Mouse (Mus musculus) lung, embryonic 14.5 days (tissue): ENCODE measurements around the gene Ecpas. TPM values are rescaled to one million over a fixed set of nuclear protein-coding genes. Genes with fewer than 3 reads are reported as not detected.
A peak's percentile ranks its signal among the peaks of the same experiment; 100 is the strongest.

Source experiments
- ATAC-seq: fragments of 200-750 bp; cut with Nextera tagmentation; 2 replicates; pipeline ENCODE4 v1.8.0; 2017; ENCODE audit warnings: mild to moderate bottlenecking, moderate TSS enrichment, moderate library complexity; ENCODE audit not compliant: insufficient read depth
- DNase-seq: peaks from one replicate; pipeline ENCODE4 v3.0.0-alpha.2; 2015
- H3K27ac ChIP-seq: fragments of 300-500 bp; sonication (generic); 2 replicates; pipeline ENCODE4 v1.5.1; 2014; ENCODE audit warnings: low read depth, mild to moderate bottlenecking, moderate library complexity
- H3K27me3 ChIP-seq: fragments of 300-500 bp; sonication (generic); 2 replicates; pipeline ENCODE4 v1.6.1; 2014; ENCODE audit warnings: low read length, control low read depth; ENCODE audit not compliant: insufficient read depth
- H3K36me3 ChIP-seq: fragments of 300-500 bp; sonication (generic); 2 replicates; pipeline ENCODE4 v1.6.1; 2014; ENCODE audit warnings: control low read depth; ENCODE audit not compliant: insufficient read depth
- H3K4me1 ChIP-seq: fragments of 300-500 bp; sonication (generic); 2 replicates; pipeline ENCODE4 v1.6.1; 2014; ENCODE audit warnings: antibody characterized with exemption, control low read depth; ENCODE audit not compliant: insufficient read depth
- H3K4me2 ChIP-seq: fragments of 300-500 bp; sonication (generic); 2 replicates; pipeline ENCODE4 v1.6.1; 2014; ENCODE audit warnings: mild to moderate bottlenecking
- H3K4me3 ChIP-seq: fragments of 300-500 bp; sonication (generic); 2 replicates; pipeline ENCODE4 v1.5.1; 2014; ENCODE audit warnings: low read depth, low read length
- H3K9ac ChIP-seq: fragments of 300-500 bp; sonication (generic); 2 replicates; pipeline ENCODE4 v1.6.1; 2014
- H3K9me3 ChIP-seq: fragments of 300-500 bp; sonication (generic); 2 replicates; pipeline ENCODE4 v1.6.1; 2016; ENCODE audit warnings: low read depth, low read length, control low read depth
- CTCF ChIP-seq: IDR thresholded peaks from 2 replicates; pipeline ENCODE4 v1.5.1; 2016; ENCODE audit warnings: antibody characterized with exemption, low read depth
- WGBS: fragments of 180-500 bp; shearing (Covaris S2); extraction: QIAGEN DNeasy Blood & Tissue Kit; methylation state at CpG from one replicate; pipeline ENCODE4 v1.1.7; 2014; 5-methylcytosine and 5-hydroxymethylcytosine counted together
- polyA plus RNA-seq: library from polyadenylated mRNA; unstranded; fragments of >200 nt; fragmentation: Nextera tagmentation; extraction: Ambion mirVana; gene quantifications from 2 replicates; pipeline ENCODE4 v1.2.1, GENCODE M21; 2014

The Ecpas gene
- polyA plus RNA-seq, result 41.1 and 41.5 TPM in 2 replicates

GRCm38 (mm10) chr4:58912629-58913335 lies at the start of gene Ecpas:
Gene Ecpas (minus strand): TSS chr4:58912749.
- H3K9ac ChIP-seq, result peak within 1 kb of the TSS; percentile 96
- TF ChIP-seq CTCF, result no peak
- DNase-seq (peak; percentile 87), ATAC-seq (peak; percentile 81)
- peaks cover 6% of the 10 kb centered on the region for H3K4me1 ChIP-seq
- no peaks in the 10 kb centered on the region for H3K9me3 ChIP-seq
- peak within 1 kb of the TSS; percentile 75 for H3K4me2 ChIP-seq
- 3% methylated on average over 43 of the region's 43 CpGs for WGBS
- H3K4me3 ChIP-seq, result peak within 1 kb of the TSS; percentile 82
- H3K27ac ChIP-seq, result peak within 1 kb of the TSS; percentile 97
- H3K27me3 ChIP-seq, result no peaks in the 10 kb centered on the region
- H3K36me3 ChIP-seq, result no peaks in the 10 kb centered on the region

GRCm38 (mm10) chr4:58961719-58962118 lies 49.2 kb upstream of the Ecpas start:
- ATAC-seq, result no peak
- H3K4me1 ChIP-seq, result no peaks in the 10 kb centered on the region
- H3K4me3 ChIP-seq, result no peak overlapping the region
- H3K27ac ChIP-seq, result no peak overlapping the region
- no peaks in the 10 kb centered on the region for H3K9me3 ChIP-seq
- 87% methylated on average over 15 of the region's 15 CpGs for WGBS
- no peak for TF ChIP-seq CTCF
- H3K4me2 ChIP-seq, result no peak overlapping the region
- H3K27me3 ChIP-seq, result no peaks in the 10 kb centered on the region
- H3K36me3 ChIP-seq, result no peaks in the 10 kb centered on the region
- DNase-seq, result no peak
- H3K9ac ChIP-seq, result no peak overlapping the region

DNA sequence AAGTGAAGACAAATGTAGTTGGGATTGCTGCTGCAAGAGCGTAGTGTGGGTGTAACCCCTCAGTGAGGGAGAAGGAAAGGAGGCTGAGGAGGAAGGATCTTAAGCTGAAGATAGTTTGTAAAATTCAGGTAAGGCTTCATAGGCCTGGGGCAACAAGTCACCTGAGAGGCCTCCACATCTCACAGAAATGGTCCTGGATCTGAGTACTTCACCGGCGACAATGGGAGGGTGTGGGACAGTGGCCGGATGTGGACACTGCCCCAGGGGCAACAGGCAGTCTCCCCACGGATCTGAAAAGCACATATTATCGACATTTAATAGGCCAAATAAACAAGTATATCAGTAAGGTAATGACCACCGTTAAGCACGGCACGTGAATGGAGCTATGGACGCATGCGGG lies 40.1 kb upstream of the Ecpas start:
- no peak for TF ChIP-seq CTCF
- H3K4me2 ChIP-seq, result no peak overlapping the region
- DNase-seq (no peak), ATAC-seq (no peak)
- whole genome bisulfite sequencing, result 89% methylated on average over 11 of the region's 11 CpGs
- no peaks in the 10 kb centered on the region for H3K9me3 ChIP-seq
- H3K4me3 ChIP-seq, result no peak overlapping the region
- no peaks in the 10 kb centered on the region for H3K36me3 ChIP-seq
- no peaks in the 10 kb centered on the region for H3K4me1 ChIP-seq
- no peaks in the 10 kb centered on the region for H3K27me3 ChIP-seq
- H3K9ac ChIP-seq, result no peak overlapping the region
- no peak overlapping the region for H3K27ac ChIP-seq

- DNase-seq (no peak), ATAC-seq (no peak)
- H3K9me3 ChIP-seq, result no peaks in the 10 kb centered on the region
- no peak overlapping the region for H3K9ac ChIP-seq
- no peak overlapping the region for H3K27ac ChIP-seq
- 76% methylated on average over 4 of the region's 4 CpGs for WGBS
- 0 out of 2 replicates have a peak, but pooled peaks cover 5% of the 10 kb centered on the region for H3K27me3 ChIP-seq
- H3K4me2 ChIP-seq, result no peak overlapping the region
- H3K4me1 ChIP-seq, result no peaks in the 10 kb centered on the region
- TF ChIP-seq CTCF, result no peak
- H3K4me3 ChIP-seq, result no peak overlapping the region
- H3K36me3 ChIP-seq, result no peaks in the 10 kb centered on the region
These were observed 35.8 kb upstream of the Ecpas start for GRCm38 (mm10) chr4:58948391-58948790.

- no peaks in the 10 kb centered on the region for H3K4me1 ChIP-seq
- 0 out of 2 replicates have a peak, but pooled peaks cover 5% of the 10 kb centered on the region for H3K27me3 ChIP-seq
- peak overlapping the region; percentile 90; the same call in 1 of the 2 replicates for H3K4me2 ChIP-seq
- H3K9me3 ChIP-seq, result no peaks in the 10 kb centered on the region
- H3K36me3 ChIP-seq, result no peaks in the 10 kb centered on the region
- no peak for TF ChIP-seq CTCF
- no peak overlapping the region for H3K4me3 ChIP-seq
- no peak overlapping the region for H3K9ac ChIP-seq
- H3K27ac ChIP-seq, result no peak overlapping the region
- DNase-seq, result no peak
- no peak for ATAC-seq
- 61% methylated on average over 5 of the region's 5 CpGs for WGBS
These were observed 32.1 kb upstream of the Ecpas start for GRCm38 (mm10) chr4:58944695-58945094.

- H3K27ac ChIP-seq, result no peak overlapping the region
- H3K36me3 ChIP-seq, result no peaks in the 10 kb centered on the region
- peak overlapping the region; percentile 90 for H3K4me2 ChIP-seq
- no peaks in the 10 kb centered on the region for H3K4me1 ChIP-seq
- H3K27me3 ChIP-seq, result 0 out of 2 replicates have a peak, but pooled peaks cover 5% of the 10 kb centered on the region
- H3K4me3 ChIP-seq, result peak overlapping the region; percentile 65
- WGBS, result 11% methylated on average over 6 of the region's 6 CpGs
- no peak for TF ChIP-seq CTCF
- ATAC-seq (peak; percentile 5; the same call in 1 of the 2 replicates), DNase-seq (no peak)
- 0 out of 2 replicates have a peak overlapping the region, but pooled peaks have one; percentile 57 for H3K9ac ChIP-seq
- no peaks in the 10 kb centered on the region for H3K9me3 ChIP-seq
These were observed 31.6 kb upstream of the Ecpas start for GRCm38 (mm10) chr4:58944206-58944553.

DNA sequence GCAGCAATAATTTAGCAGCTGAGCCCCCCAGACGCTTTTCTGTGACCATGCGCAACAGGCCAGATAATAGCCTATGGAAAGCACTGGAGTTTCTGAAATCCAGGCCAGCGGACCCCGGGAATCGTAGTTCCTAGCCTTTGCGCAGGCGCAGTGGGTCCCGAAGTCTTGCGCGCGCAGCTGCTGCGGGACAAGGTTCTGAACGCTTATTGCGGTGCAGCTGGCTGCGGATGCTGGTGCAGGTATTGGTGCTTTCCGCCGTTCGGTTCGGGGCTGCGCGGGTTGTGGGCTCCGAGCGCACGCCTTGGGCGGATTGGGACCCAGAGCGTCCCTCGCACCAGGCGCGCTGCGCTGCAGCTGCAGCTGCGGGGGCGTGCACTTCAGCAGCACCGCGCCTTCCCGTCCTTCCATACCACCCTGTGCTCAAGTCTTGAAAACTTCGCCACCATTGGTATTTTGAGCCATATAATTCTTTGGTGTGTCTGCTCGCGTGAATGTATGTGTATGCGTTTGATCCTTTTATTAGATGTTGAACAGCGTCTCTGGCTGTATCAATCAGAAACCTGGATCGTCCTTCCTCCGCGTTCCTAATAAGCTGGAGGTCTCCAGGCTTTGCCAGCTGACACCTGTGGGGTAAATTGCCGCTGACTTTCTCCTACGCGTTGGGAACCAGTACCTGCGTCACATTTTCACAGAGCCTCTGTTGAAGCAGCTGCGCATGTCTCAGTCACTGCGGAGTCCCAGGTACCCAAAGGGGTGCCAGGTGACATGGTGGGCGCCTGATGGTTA lies 31.1 kb upstream of the Ecpas start, which contains the start of gene Zkscan16:
TSS of gene Zkscan16 (plus strand) at position 209 of the 786 bp plus-strand sequence.
- H3K27me3 ChIP-seq, result 0 out of 2 replicates have a peak, but pooled peaks cover 5% of the 10 kb centered on the region
- no peaks in the 10 kb centered on the region for H3K4me1 ChIP-seq
- H3K27ac ChIP-seq, result no peak within 1 kb of the TSS
- H3K36me3 ChIP-seq, result no peaks in the 10 kb centered on the region
- H3K9me3 ChIP-seq, result no peaks in the 10 kb centered on the region
- under 1% methylated on average over 50 of the region's 50 CpGs for WGBS
- TF ChIP-seq CTCF, result no peak
- H3K4me3 ChIP-seq, result peak within 1 kb of the TSS; percentile 65
- H3K4me2 ChIP-seq, result peak within 1 kb of the TSS; percentile 90
- ATAC-seq (peak; percentile 84), DNase-seq (peak; percentile 95)
- H3K9ac ChIP-seq, result peak within 1 kb of the TSS; percentile 57
